Mouse (Mus musculus) lung, adult 18-20 months (tissue): ENCODE results near the gene Hmg20b.

Experiments used
- DNase-seq, 2 experiments: peaks; one replicate each; pipeline ENCODE4 v3.0.0; 2022; ENCODE audit warnings: mixed read lengths in 2 of 2

Gene Hmg20b

GRCm38 (mm10) chr10:81377793-81378552 lies 27.7 kb upstream of the Hmg20b start, which contains the start of gene Fzr1:
Gene Fzr1, minus strand, starts transcription at chr10:81378516.
- DNase-seq: no peak

- no peak for DNase-seq
Observed at GRCm38 (mm10) chr10:81377362-81377664, 27.0 kb upstream of the Hmg20b start.

- DNase-seq: no peak
Observed at GRCm38 (mm10) chr10:81376561-81377361, 26.5 kb upstream of the Hmg20b start.

GRCm38 (mm10) chr10:81375322-81375721 lies 25.0 kb upstream of the Hmg20b start:
- no peak for DNase-seq

- DNase-seq: no peak
Observed at GRCm38 (mm10) chr10:81367207-81367495, 16.9 kb upstream of the Hmg20b start.

- no peak for DNase-seq
Observed at GRCm38 (mm10) chr10:81366477-81367206, 16.4 kb upstream of the Hmg20b start.

- peak; percentile 57 to 65 for DNase-seq
Observed at GRCm38 (mm10) chr10:81365672-81366476, 15.6 kb upstream of the Hmg20b start, which contains the start of gene 4930404N11Rik. Gene 4930404N11Rik, minus strand, starts transcription at chr10:81365816.

GRCm38 (mm10) chr10:81365073-81365472 lies 14.8 kb upstream of the Hmg20b start:
- peak in 1 of 2 experiments; percentile 15 for DNase-seq

GRCm38 (mm10) chr10:81364666-81365065 lies 14.4 kb upstream of the Hmg20b start:
- peak in 1 of 2 experiments; percentile 53 for DNase-seq

GRCm38 (mm10) chr10:81363436-81364346 lies 13.4 kb upstream of the Hmg20b start:
- no peak for DNase-seq

GRCm38 (mm10) chr10:81362336-81362949 lies 12.2 kb upstream of the Hmg20b start:
- peak in 1 of 2 experiments; percentile 18 for DNase-seq

GRCm38 (mm10) chr10:81360721-81361120 lies 10.4 kb upstream of the Hmg20b start:
- no peak for DNase-seq

- DNase-seq: no peak
Observed at GRCm38 (mm10) chr10:81358841-81359240, 8.6 kb upstream of the Hmg20b start.

- DNase-seq: no peak
Observed at GRCm38 (mm10) chr10:81358209-81358608, 7.9 kb upstream of the Hmg20b start.

GRCm38 (mm10) chr10:81356991-81357844 lies 6.9 kb upstream of the Hmg20b start, which contains the start of gene Mfsd12:
Gene Mfsd12, plus strand, starts transcription at chr10:81357491.
- peak; percentile 91 to 92 for DNase-seq

- DNase-seq: peak; percentile 46 to 48
Observed at GRCm38 (mm10) chr10:81356352-81356990, 6.2 kb upstream of the Hmg20b start.

GRCm38 (mm10) chr10:81355533-81355932 lies 5.3 kb upstream of the Hmg20b start:
- DNase-seq: no peak

- DNase-seq: no peak
Observed at GRCm38 (mm10) chr10:81354738-81355477, 4.6 kb upstream of the Hmg20b start.
